Mouse (Mus musculus): ENCODE results near the gene Spata31d1b. TPM values are rescaled to one million over a fixed set of nuclear protein-coding genes. Genes with fewer than 3 reads are reported as not detected.
"Not testable (repeated sequence)": the region's sequence is repeated elsewhere in the genome, so short reads cannot be mapped to it uniquely, and the experiment has no call there.

The Spata31d1b gene
- polyA plus RNA-seq, 1 experiment from 2014 or later = not detected

DNA sequence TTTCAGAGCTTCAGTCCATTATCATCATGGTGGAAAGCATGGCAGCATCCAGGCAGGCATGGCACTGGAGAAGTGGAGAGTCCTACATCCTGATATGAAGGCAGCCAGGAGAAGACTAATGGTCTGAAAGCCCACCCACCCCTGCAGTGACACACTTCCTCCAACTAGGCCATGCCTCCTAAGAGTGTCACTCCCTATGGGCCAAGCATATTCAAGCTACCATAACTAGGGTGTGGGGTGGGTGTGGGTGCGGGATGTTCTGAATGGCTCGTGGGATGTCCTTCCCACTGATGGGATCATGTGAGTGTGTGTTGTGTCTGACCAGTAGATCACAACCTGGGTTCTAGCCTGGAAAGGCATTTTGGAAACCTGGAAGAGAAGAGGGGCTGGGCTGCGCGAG is 21.9 kb downstream of the Spata31d1b start:
- Histone ChIP-seq H3K9me3 (no peaks in the 10 kb centered on the region), H3K9ac (no peak overlapping the region), H3K4me1 (no peaks in the 10 kb centered on the region), H3K36me3 (no peaks in the 10 kb centered on the region), H3K27me3 (replicated peaks) (no peaks in the 10 kb centered on the region), H3K4me3 (replicated peaks) (no peak overlapping the region), H3K27ac (no peak overlapping the region), H3K4me2 (no peak overlapping the region)
- WGBS = 76% methylated on average over 4 of the region's 4 CpGs
- no peak for ATAC-seq (ENCODE audit: insufficient read depth, low FRiP score, low read depth)

DNA sequence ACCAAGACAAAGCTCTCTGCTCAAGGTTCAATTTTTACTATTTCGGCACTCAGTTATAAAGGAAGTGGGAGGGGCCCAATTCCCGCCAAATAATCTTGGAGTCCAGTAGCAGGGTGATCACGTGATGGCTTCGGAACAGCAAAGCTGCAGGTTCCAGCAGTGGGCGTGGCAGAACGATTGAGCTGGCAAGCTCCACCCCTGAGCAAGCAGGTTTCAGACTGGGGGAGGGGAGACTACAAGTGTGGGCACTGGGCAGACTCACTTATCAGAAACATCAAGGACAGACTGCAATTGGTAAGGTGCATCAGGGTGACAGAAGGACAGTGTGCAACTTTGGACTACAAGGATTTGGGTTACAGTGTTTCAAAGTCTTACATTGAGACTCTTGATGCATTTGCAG is 22.3 kb downstream of the Spata31d1b start:
- H3K4me2 ChIP-seq; H3K36me3 ChIP-seq; ATAC-seq (ENCODE audit: insufficient read depth, low FRiP score, low read depth); H3K4me3 ChIP-seq (replicated peaks); H3K9ac ChIP-seq; H3K4me1 ChIP-seq; H3K9me3 ChIP-seq; H3K27me3 ChIP-seq (replicated peaks); H3K27ac ChIP-seq: not testable (repeated sequence)
- WGBS = 37% methylated on average over 6 of the region's 6 CpGs

DNA sequence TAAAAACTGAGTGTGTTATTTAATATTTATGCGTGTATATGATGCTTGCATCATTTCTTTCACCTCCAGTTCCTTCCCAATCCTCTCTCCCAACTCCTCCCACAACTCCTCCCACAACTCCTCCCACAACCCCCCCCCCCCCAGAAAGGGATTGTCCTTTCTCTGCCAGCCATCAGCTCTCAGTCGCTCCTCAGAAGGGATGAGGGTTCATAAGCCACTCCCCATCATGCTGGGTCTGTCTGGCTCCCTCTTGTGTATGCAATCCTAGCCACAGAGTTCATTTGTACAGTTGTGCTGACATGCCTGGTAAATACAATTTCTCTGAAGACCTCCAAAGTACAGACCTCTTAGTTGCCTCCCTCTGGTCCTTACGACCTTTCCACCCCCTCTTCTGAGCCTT is 23.1 kb downstream of the Spata31d1b start:
- Histone ChIP-seq H3K27me3 (replicated peaks) (no peaks in the 10 kb centered on the region), H3K9me3 (no peaks in the 10 kb centered on the region), H3K4me1 (no peaks in the 10 kb centered on the region), H3K4me2 (no peak overlapping the region), H3K36me3 (no peaks in the 10 kb centered on the region), H3K4me3 (replicated peaks) (no peak overlapping the region), H3K9ac (no peak overlapping the region), H3K27ac (no peak overlapping the region)
- WGBS = 17% methylated on average over 3 of the region's 3 CpGs
- peak; percentile 32; the same call in 1 of the 2 replicates for ATAC-seq (ENCODE audit: insufficient read depth, low FRiP score, low read depth)

DNA sequence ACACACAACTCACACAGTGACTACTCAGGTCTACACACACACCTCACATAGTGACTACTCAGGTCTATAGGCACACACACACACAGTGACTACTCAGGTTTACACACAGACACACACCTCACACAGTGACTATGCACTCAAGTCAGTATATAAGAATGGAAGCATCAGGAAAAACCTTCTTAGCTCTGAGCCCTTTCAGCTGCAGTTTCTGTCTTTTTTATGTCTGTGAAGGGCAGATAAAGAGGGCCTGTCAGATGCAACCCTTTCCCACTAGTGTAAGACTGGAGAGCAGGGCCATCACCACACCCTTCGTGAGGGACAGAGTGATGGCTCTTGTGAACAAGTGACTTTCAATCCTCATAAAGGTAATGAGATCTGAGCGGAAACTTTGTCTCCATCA is 26.4 kb downstream of the Spata31d1b start:
- H3K4me1 ChIP-seq = no peaks in the 10 kb centered on the region
- H3K4me2 ChIP-seq = no peak overlapping the region
- no peaks in the 10 kb centered on the region for H3K27me3 ChIP-seq (replicated peaks)
- peak; percentile 76; the same call in 1 of the 2 replicates for ATAC-seq (ENCODE audit: insufficient read depth, low FRiP score, low read depth)
- H3K9ac ChIP-seq = no peak overlapping the region
- H3K9me3 ChIP-seq = no peaks in the 10 kb centered on the region
- WGBS = 84% methylated on average over 2 of the region's 2 CpGs
- no peak overlapping the region for H3K27ac ChIP-seq
- no peak overlapping the region for H3K4me3 ChIP-seq (replicated peaks)
- H3K36me3 ChIP-seq = no peaks in the 10 kb centered on the region

DNA sequence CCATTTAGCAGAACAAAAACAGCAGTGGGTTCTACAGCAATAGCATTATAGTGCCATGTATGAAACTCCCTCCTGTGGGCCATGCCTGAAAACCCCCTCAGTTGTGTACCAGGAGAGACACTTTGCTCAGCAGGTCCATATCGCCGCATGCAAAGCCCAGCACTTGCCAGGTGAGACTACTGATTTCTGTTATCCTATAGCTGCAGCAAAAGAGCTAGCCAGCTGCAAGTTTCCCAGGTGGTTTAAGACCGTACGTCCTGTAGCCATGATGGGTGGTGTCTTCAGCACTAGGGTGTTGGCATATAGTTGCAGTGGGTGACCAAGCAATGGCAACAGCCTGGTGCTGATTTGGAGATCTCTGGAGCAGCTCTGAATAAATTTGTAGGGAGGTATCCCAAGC is 27.3 kb downstream of the Spata31d1b start:
- H3K4me2 ChIP-seq = no peak overlapping the region
- H3K27me3 ChIP-seq (replicated peaks) = no peaks in the 10 kb centered on the region
- H3K9ac ChIP-seq = no peak overlapping the region
- no peak overlapping the region for H3K27ac ChIP-seq
- H3K4me1 ChIP-seq = no peaks in the 10 kb centered on the region
- ATAC-seq (ENCODE audit: insufficient read depth, low FRiP score, low read depth) = peak; percentile 67; the same call in 1 of the 2 replicates
- H3K4me3 ChIP-seq (replicated peaks) = no peak overlapping the region
- WGBS = 80% methylated on average over 4 of the region's 4 CpGs
- no peaks in the 10 kb centered on the region for H3K36me3 ChIP-seq
- H3K9me3 ChIP-seq = no peaks in the 10 kb centered on the region

DNA sequence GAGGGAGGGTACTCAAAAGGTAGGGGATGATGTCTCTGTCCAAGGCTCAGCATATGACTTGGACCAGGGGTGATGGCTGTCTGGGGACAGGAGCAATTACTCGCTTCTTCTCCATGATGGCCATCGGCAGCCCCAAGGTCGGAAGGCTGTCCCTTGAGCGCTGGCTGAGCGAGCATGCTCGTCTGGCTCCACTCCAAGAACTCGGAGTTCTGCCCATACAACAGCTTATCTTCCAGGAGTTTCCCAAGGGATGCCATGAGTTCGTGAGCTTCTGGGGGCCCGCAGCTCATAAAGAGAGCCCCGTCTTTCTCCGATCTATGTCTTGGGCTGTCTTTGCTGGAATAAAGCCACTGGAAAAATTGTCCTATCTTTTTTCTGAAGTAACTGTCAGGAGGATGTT is 29.0 kb downstream of the Spata31d1b start:
- 87% methylated on average over 11 of the region's 11 CpGs for WGBS
- Histone ChIP-seq H3K4me1 (no peaks in the 10 kb centered on the region), H3K4me3 (replicated peaks) (no peak overlapping the region), H3K36me3 (no peaks in the 10 kb centered on the region), H3K9me3 (no peaks in the 10 kb centered on the region), H3K9ac (no peak overlapping the region), H3K27ac (no peak overlapping the region), H3K4me2 (no peak overlapping the region), H3K27me3 (replicated peaks) (no peaks in the 10 kb centered on the region)
- ATAC-seq (ENCODE audit: insufficient read depth, low FRiP score, low read depth) = no peak

DNA sequence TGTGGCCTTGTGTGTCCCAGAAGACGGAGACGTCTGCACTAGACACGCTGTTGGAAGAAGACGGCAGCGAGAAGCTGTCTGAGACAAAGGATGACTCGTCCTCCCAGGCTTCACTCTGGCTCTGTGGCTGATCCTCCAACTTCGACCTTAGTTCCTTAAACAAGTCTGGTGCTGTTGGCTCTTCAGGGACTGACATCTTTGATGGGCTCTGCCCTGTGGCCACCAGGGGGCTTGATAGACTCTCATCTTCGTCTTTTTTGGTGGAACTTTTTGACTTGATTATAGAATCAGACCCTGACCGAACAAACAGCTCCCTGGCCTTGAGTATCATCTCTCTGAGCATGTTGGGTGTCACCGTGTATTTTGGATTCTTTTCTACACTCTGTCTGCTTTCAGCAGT is 29.6 kb downstream of the Spata31d1b start:
- no peak overlapping the region for H3K27ac ChIP-seq
- no peak overlapping the region for H3K4me3 ChIP-seq (replicated peaks)
- H3K27me3 ChIP-seq (replicated peaks) = no peaks in the 10 kb centered on the region
- no peak overlapping the region for H3K9ac ChIP-seq
- H3K4me2 ChIP-seq = no peak overlapping the region
- WGBS = 69% methylated on average over 10 of the region's 10 CpGs
- no peaks in the 10 kb centered on the region for H3K36me3 ChIP-seq
- no peaks in the 10 kb centered on the region for H3K9me3 ChIP-seq
- ATAC-seq (ENCODE audit: insufficient read depth, low FRiP score, low read depth) = no peak
- H3K4me1 ChIP-seq = no peaks in the 10 kb centered on the region

DNA sequence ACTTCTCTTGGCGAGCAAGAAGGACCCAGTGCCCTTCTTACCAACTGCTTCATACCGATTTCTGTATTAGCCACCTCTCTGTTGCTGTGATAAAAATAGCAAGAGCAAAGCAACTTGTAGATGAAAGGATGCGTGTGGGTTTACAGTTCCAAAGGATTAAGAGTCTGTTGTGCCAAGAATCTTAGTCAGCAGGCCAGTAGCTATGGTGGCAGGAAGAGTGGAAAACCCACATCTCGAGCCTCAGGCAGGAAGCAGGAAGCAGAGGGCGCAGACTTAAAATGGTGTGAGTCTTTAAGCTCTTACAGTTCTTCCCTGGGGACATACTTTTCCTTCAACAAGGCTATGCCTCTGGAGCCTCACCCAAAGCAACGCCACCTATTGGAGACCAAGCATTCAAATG is 33.4 kb downstream of the Spata31d1b start:
- no peak for ATAC-seq (ENCODE audit: insufficient read depth, low FRiP score, low read depth)
- Histone ChIP-seq H3K36me3 (no peaks in the 10 kb centered on the region), H3K4me3 (replicated peaks) (no peak overlapping the region), H3K4me2 (no peak overlapping the region), H3K9me3 (no peaks in the 10 kb centered on the region), H3K27ac (no peak overlapping the region), H3K4me1 (no peaks in the 10 kb centered on the region), H3K27me3 (replicated peaks) (no peaks in the 10 kb centered on the region), H3K9ac (no peak overlapping the region)
- 77% methylated on average over 6 of the region's 6 CpGs for WGBS

DNA sequence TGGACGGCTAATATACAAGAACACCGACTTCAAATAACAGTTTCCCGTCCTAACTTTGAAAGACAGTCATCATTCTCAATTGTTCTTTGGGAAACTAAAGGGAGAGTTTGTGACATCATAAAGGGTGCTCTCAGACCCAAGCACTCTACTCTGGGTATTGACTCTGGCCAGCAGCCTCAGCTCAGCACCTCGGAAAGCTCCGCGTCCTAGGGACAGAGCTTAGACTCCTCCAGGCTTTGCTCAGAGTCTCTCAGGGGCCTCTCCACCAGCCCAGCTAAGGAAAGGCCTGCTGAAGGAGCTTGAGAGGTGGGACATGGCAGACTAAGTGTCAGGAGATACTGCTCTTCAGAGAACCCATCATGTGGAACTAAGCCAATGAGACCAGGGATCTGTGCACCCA is 34.1 kb downstream of the Spata31d1b start:
- Histone ChIP-seq H3K4me3 (replicated peaks) (no peak overlapping the region), H3K4me1 (no peaks in the 10 kb centered on the region), H3K4me2 (no peak overlapping the region), H3K9me3 (no peaks in the 10 kb centered on the region), H3K27me3 (replicated peaks) (no peaks in the 10 kb centered on the region), H3K27ac (no peak overlapping the region), H3K9ac (no peak overlapping the region), H3K36me3 (no peaks in the 10 kb centered on the region)
- no peak for ATAC-seq (ENCODE audit: insufficient read depth, low FRiP score, low read depth)
- WGBS = 68% methylated on average over 6 of the region's 6 CpGs

DNA sequence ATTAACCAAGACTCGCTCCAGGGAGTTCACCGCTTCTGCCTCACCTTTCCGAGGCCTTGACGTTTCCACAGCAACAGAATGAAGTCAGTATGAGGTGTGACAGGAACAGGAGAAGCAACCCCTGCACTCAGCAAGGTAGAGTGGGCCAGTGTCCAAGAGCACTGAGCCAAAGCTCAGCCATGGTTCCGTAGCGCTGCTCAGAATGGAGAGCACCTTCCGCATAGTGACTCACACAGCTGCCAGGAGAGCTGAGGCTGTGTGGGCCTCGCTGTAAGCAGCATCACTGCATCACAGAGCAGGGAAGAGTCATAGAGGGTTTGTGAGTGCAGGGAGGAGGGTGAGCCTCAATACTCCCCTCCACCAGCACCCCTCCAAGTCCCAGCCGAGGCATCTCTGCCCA is 34.6 kb downstream of the Spata31d1b start, which contains the start of gene 1700014D04Rik:
Gene 1700014D04Rik (minus strand): TSS at position 42 of the 400 bp plus-strand sequence.
- ATAC-seq (ENCODE audit: insufficient read depth, low FRiP score, low read depth) = no peak

DNA sequence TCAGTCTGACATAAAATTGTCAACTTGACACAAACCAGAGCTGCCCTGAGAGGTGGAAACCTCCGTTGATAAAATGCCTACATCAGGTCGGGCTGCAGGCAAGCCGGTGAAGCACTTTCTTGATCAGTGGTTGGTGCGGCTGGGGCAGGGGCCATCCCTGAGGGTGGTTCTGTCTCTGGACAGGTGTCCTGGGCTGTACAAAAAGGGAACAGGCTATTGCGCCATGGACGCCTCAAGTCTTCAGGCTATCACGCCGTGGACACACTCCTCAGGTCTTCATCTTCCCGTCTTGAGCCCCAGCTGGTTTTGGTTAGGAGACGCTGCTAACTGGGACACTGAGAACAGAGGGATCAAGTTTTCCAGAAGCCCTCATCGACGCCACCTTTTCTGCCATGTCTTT is 38.2 kb downstream of the Spata31d1b start:
- Histone ChIP-seq H3K4me3 (replicated peaks) (no peak overlapping the region), H3K27ac (no peak overlapping the region), H3K4me2 (no peak overlapping the region), H3K36me3 (0 out of 2 replicates have a peak, but pooled peaks cover 4% of the 10 kb centered on the region), H3K4me1 (no peaks in the 10 kb centered on the region), H3K9me3 (no peaks in the 10 kb centered on the region), H3K9ac (no peak overlapping the region), H3K27me3 (replicated peaks) (no peaks in the 10 kb centered on the region)
- ATAC-seq (ENCODE audit: insufficient read depth, low FRiP score, low read depth) = no peak
- WGBS = 70% methylated on average over 12 of the region's 12 CpGs

More for the DNA sequence above, 34.6 kb downstream of the Spata31d1b start, which contains the start of gene 1700014D04Rik:
- Histone ChIP-seq H3K9me3 (no peaks in the 10 kb centered on the region), H3K27me3 (replicated peaks) (no peaks in the 10 kb centered on the region), H3K9ac (no peak within 1 kb of the TSS), H3K4me2 (no peak within 1 kb of the TSS), H3K27ac (no peak within 1 kb of the TSS), H3K4me3 (replicated peaks) (no peak within 1 kb of the TSS), H3K4me1 (no peaks in the 10 kb centered on the region), H3K36me3 (no peaks in the 10 kb centered on the region)
- 79% methylated on average over 9 of the region's 9 CpGs for WGBS

DNA sequence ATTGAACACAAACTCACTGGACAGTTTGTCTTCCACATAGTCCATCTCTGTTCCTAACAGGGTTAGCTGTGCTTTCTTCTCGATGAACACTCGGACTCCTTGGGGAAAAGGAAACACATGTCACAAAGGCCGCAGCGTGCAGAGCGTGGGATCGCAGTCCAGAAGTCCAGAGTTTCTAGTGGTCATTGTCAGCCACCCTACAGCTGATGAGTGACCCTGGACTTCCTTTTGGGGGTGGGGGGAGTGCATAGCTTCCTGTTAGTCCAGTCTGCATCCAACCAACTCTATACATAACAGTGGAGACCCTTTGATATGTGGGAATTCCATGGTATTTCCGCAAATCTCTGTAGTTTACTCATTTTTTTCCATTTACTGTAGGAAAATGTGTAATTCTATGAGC is 44.8 kb downstream of the Spata31d1b start:
- Histone ChIP-seq H3K4me3 (replicated peaks) (no peak overlapping the region), H3K9me3 (no peaks in the 10 kb centered on the region), H3K27ac (no peak overlapping the region), H3K4me2 (no peak overlapping the region), H3K9ac (no peak overlapping the region), H3K36me3 (peaks cover 24% of the 10 kb centered on the region; the same call in 1 of the 2 replicates), H3K4me1 (no peaks in the 10 kb centered on the region), H3K27me3 (replicated peaks) (no peaks in the 10 kb centered on the region)
- no peak for ATAC-seq (ENCODE audit: insufficient read depth, low FRiP score, low read depth)
- 89% methylated on average over 7 of the region's 7 CpGs for WGBS

DNA sequence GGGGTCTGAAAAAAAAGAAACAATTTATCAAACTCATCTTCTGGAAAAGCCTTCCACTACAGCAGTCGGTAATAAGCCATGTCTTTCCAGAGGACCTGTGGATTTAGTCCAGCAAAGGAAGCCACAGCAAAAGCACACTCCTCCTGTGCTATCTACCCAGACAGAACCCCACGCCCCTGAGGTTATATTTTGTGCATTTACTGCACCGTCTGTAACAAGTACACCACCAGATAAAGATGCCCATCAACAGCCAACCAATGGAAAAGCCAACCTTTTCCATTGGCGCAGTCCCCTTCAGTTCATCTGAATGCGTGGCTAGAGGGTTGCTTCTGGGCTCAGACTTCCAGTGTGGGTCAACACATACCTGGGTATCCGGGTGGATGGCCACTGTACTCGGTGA is 50.7 kb downstream of the Spata31d1b start:
- H3K9me3 ChIP-seq = no peaks in the 10 kb centered on the region
- peaks cover 19% of the 10 kb centered on the region for H3K4me1 ChIP-seq
- ATAC-seq (ENCODE audit: insufficient read depth, low FRiP score, low read depth) = no peak
- H3K4me3 ChIP-seq (replicated peaks) = no peak overlapping the region
- no peak overlapping the region for H3K27ac ChIP-seq
- 84% methylated on average over 7 of the region's 7 CpGs for WGBS
- peaks cover 20% of the 10 kb centered on the region; the same call in 1 of the 2 replicates for H3K36me3 ChIP-seq
- H3K9ac ChIP-seq = no peak overlapping the region
- H3K4me2 ChIP-seq = no peak overlapping the region
- H3K27me3 ChIP-seq (replicated peaks) = no peaks in the 10 kb centered on the region

Measured in stomach, embryonic 15.5 days (tissue).